Mouse (Mus musculus): ENCODE results near the gene Ap4s1. TPM values are rescaled to one million over a fixed set of nuclear protein-coding genes. Genes with fewer than 3 reads are reported as not detected.
A peak's percentile ranks its signal among the peaks of the same experiment; 100 is the strongest.

Gene Ap4s1
- polyA plus RNA-seq, 2 experiments, result 18.5 to 32.8 TPM

- H3K36me3 ChIP-seq (ENCODE audit: control insufficient read depth, insufficient read depth, low read length), result no peaks in the 10 kb centered on the region; the same call in 1 of the 2 replicates
- no peaks in the 10 kb centered on the region for H3K4me1 ChIP-seq (ENCODE audit: control insufficient read depth, insufficient read depth, low read length)
- DNase-seq (ENCODE audit: low spot score), result no peak
- H3K9me3 ChIP-seq (ENCODE audit: control insufficient read depth, low read length), result no peaks in the 10 kb centered on the region
- TF ChIP-seq POLR2A (IDR thresholded peaks at IDR 0.05; ENCODE audit: borderline replicate concordance, extremely low read depth, insufficient read depth, insufficient read length), result no peak
- no peak overlapping the region for H3K4me2 ChIP-seq (replicated peaks; ENCODE audit: low read depth, low read length, severe bottlenecking)
- H3K27ac ChIP-seq (replicated peaks; ENCODE audit: low read depth, low read length), result no peak overlapping the region
- H3K27me3 ChIP-seq (ENCODE audit: control insufficient read depth, insufficient read depth, low read length), result no peaks in the 10 kb centered on the region
- no peak overlapping the region for H3K9ac ChIP-seq (ENCODE audit: low read depth, low read length, severe bottlenecking)
- WGBS, result 92% methylated on average over 9 of the region's 9 CpGs
- H3K4me3 ChIP-seq (replicated peaks; ENCODE audit: low read length), result no peak overlapping the region
- no peak for ATAC-seq (ENCODE audit: low FRiP score, low read depth)
These were observed 39.0 kb downstream of the Ap4s1 start for GRCm38 (mm10) chr12:51729827-51730226.

GRCm38 (mm10) chr12:51734605-51735211 lies 43.9 kb downstream of the Ap4s1 start:
- Histone ChIP-seq H3K36me3 (ENCODE audit: control insufficient read depth, insufficient read depth, low read length) (no peaks in the 10 kb centered on the region; the same call in 1 of the 2 replicates), H3K4me1 (ENCODE audit: control insufficient read depth, insufficient read depth, low read length) (peaks cover 6% of the 10 kb centered on the region), H3K4me2 (replicated peaks; ENCODE audit: low read depth, low read length, severe bottlenecking) (no peak overlapping the region), H3K27ac (replicated peaks; ENCODE audit: low read depth, low read length) (no peak overlapping the region), H3K9ac (ENCODE audit: low read depth, low read length, severe bottlenecking) (no peak overlapping the region), H3K9me3 (ENCODE audit: control insufficient read depth, low read length) (no peaks in the 10 kb centered on the region), H3K27me3 (ENCODE audit: control insufficient read depth, insufficient read depth, low read length) (no peaks in the 10 kb centered on the region), H3K4me3 (replicated peaks; ENCODE audit: low read length) (no peak overlapping the region)
- 71% methylated on average over 14 of the region's 14 CpGs for WGBS
- TF ChIP-seq POLR2A (IDR thresholded peaks at IDR 0.05; ENCODE audit: borderline replicate concordance, extremely low read depth, insufficient read depth, insufficient read length), result no peak
- DNase-seq (ENCODE audit: low spot score) (no peak), ATAC-seq (ENCODE audit: low FRiP score, low read depth) (no peak)

GRCm38 (mm10) chr12:51735840-51736271 lies 45.0 kb downstream of the Ap4s1 start:
- no peak overlapping the region for H3K4me2 ChIP-seq (replicated peaks; ENCODE audit: low read depth, low read length, severe bottlenecking)
- peak; percentile 62 for ATAC-seq (ENCODE audit: low FRiP score, low read depth)
- peak overlapping the region; percentile 58; the same call in 1 of the 2 replicates for H3K27ac ChIP-seq (replicated peaks; ENCODE audit: low read depth, low read length)

GRCm38 (mm10) chr12:51736381-51736780 lies 45.5 kb downstream of the Ap4s1 start:
- ATAC-seq (ENCODE audit: low FRiP score, low read depth), result no peak
- H3K36me3 ChIP-seq (ENCODE audit: control insufficient read depth, insufficient read depth, low read length), result no peaks in the 10 kb centered on the region

More at GRCm38 (mm10) chr12:51735840-51736271, 45.0 kb downstream of the Ap4s1 start:
- WGBS, result 38% methylated on average over 7 of the region's 7 CpGs
- Histone ChIP-seq H3K4me1 (ENCODE audit: control insufficient read depth, insufficient read depth, low read length) (peaks cover 6% of the 10 kb centered on the region), H3K27me3 (ENCODE audit: control insufficient read depth, insufficient read depth, low read length) (no peaks in the 10 kb centered on the region), H3K9ac (ENCODE audit: low read depth, low read length, severe bottlenecking) (no peak overlapping the region), H3K36me3 (ENCODE audit: control insufficient read depth, insufficient read depth, low read length) (no peaks in the 10 kb centered on the region), H3K4me3 (replicated peaks; ENCODE audit: low read length) (no peak overlapping the region), H3K9me3 (ENCODE audit: control insufficient read depth, low read length) (no peaks in the 10 kb centered on the region)
- TF ChIP-seq POLR2A (IDR thresholded peaks at IDR 0.05; ENCODE audit: borderline replicate concordance, extremely low read depth, insufficient read depth, insufficient read length), result no peak
- DNase-seq (ENCODE audit: low spot score), result peak; percentile 68

GRCm38 (mm10) chr12:51736807-51737206 lies 46.0 kb downstream of the Ap4s1 start:
- Histone ChIP-seq H3K9ac (ENCODE audit: low read depth, low read length, severe bottlenecking) (no peak overlapping the region), H3K36me3 (ENCODE audit: control insufficient read depth, insufficient read depth, low read length) (peaks cover 4% of the 10 kb centered on the region; the same call in 1 of the 2 replicates), H3K4me3 (replicated peaks; ENCODE audit: low read length) (no peak overlapping the region), H3K9me3 (ENCODE audit: control insufficient read depth, low read length) (no peaks in the 10 kb centered on the region), H3K27me3 (ENCODE audit: control insufficient read depth, insufficient read depth, low read length) (no peaks in the 10 kb centered on the region), H3K4me2 (replicated peaks; ENCODE audit: low read depth, low read length, severe bottlenecking) (no peak overlapping the region), H3K4me1 (ENCODE audit: control insufficient read depth, insufficient read depth, low read length) (peaks cover 6% of the 10 kb centered on the region), H3K27ac (replicated peaks; ENCODE audit: low read depth, low read length) (no peak overlapping the region)
- DNase-seq (ENCODE audit: low spot score) (no peak), ATAC-seq (ENCODE audit: low FRiP score, low read depth) (no peak)
- 74% methylated on average over 1 of the region's 1 CpGs for WGBS
- TF ChIP-seq POLR2A (IDR thresholded peaks at IDR 0.05; ENCODE audit: borderline replicate concordance, extremely low read depth, insufficient read depth, insufficient read length), result no peak

More at GRCm38 (mm10) chr12:51736381-51736780, 45.5 kb downstream of the Ap4s1 start:
- TF ChIP-seq POLR2A (IDR thresholded peaks at IDR 0.05; ENCODE audit: borderline replicate concordance, extremely low read depth, insufficient read depth, insufficient read length), result no peak
- WGBS, result 67% methylated on average over 3 of the region's 3 CpGs
- no peak overlapping the region; the same call in 1 of the 2 replicates for H3K27ac ChIP-seq (replicated peaks; ENCODE audit: low read depth, low read length)
- H3K9me3 ChIP-seq (ENCODE audit: control insufficient read depth, low read length), result no peaks in the 10 kb centered on the region
- no peak for DNase-seq (ENCODE audit: low spot score)
- peaks cover 6% of the 10 kb centered on the region for H3K4me1 ChIP-seq (ENCODE audit: control insufficient read depth, insufficient read depth, low read length)
- no peaks in the 10 kb centered on the region for H3K27me3 ChIP-seq (ENCODE audit: control insufficient read depth, insufficient read depth, low read length)
- H3K4me2 ChIP-seq (replicated peaks; ENCODE audit: low read depth, low read length, severe bottlenecking), result no peak overlapping the region
- no peak overlapping the region; the same call in 1 of the 2 replicates for H3K9ac ChIP-seq (ENCODE audit: low read depth, low read length, severe bottlenecking)
- H3K4me3 ChIP-seq (replicated peaks; ENCODE audit: low read length), result no peak overlapping the region
